Mouse (Mus musculus): ENCODE measurements at regions not wholly inside any gene's neighbourhood (a gene's known extent, or its start where the extent isn't known, plus 50 kb on each side); places are given as distances from the start of the nearest gene placed in this dataset.

GRCm38 (mm10) chr14:100937358-100937887 lies 262.7 kb downstream of the Prr30 start:
- TF ChIP-seq RCOR1 (IDR thresholded peaks at IDR 0.05; ENCODE audit: low read depth, low read length) (no peak), MAFK (IDR thresholded peaks at IDR 0.05; ENCODE audit: borderline replicate concordance, low read depth, low read length) (no peak), E2F4 (IDR thresholded peaks at IDR 0.05; ENCODE audit: borderline replicate concordance, low read depth, low read length) (no peak), ZMIZ1 (IDR thresholded peaks at IDR 0.05; ENCODE audit: low read depth, low read length) (no peak), ETS1 (IDR thresholded peaks at IDR 0.05; ENCODE audit: low read depth, low read length) (no peak), CHD1 (IDR thresholded peaks at IDR 0.05; ENCODE audit: low read depth, low read length) (no peak), TCF12 (IDR thresholded peaks at IDR 0.05; ENCODE audit: low read depth, low read length) (no peak), TAL1 (IDR thresholded peaks at IDR 0.05; ENCODE audit: low read length) (no peak), NRF1 (IDR thresholded peaks at IDR 0.05; ENCODE audit: insufficient read depth, low read depth, low read length, poor library complexity, severe bottlenecking) (no peak), NELFE (IDR thresholded peaks at IDR 0.05; ENCODE audit: low read depth, low read length) (no peak), TBP (IDR thresholded peaks at IDR 0.05; ENCODE audit: low read depth, low read length) (no peak)
- no peak overlapping the region for H3K27ac ChIP-seq (ENCODE audit: control insufficient read depth, low read depth, low read length)
- no peaks in the 10 kb centered on the region for H3K9me3 ChIP-seq (replicated peaks; ENCODE audit: insufficient read depth, low read length)
- no peaks in the 10 kb centered on the region for H3K4me1 ChIP-seq (ENCODE audit: control insufficient read depth in 1 of 2, insufficient read depth in 2 of 2, low read length in 2 of 2)
- no peak overlapping the region for H3K4me3 ChIP-seq (ENCODE audit: control insufficient read depth in 1 of 2, insufficient read depth in 1 of 2, low read depth in 2 of 2, low read length in 2 of 2)
- no peaks in the 10 kb centered on the region for H3K27me3 ChIP-seq (ENCODE audit: control insufficient read depth in 1 of 2, insufficient read depth in 2 of 2, low read length in 2 of 2)
- DNase-seq (ENCODE audit: low read depth, low spot score) = no peak
- no peak overlapping the region for H3K9ac ChIP-seq (ENCODE audit: control insufficient read depth, low read depth, low read length, poor library complexity, severe bottlenecking)
- H3K36me3 ChIP-seq (ENCODE audit: control insufficient read depth in 1 of 2, insufficient read depth in 2 of 2, low read length in 2 of 2) = no peaks in the 10 kb centered on the region
- H3K79me2 ChIP-seq (ENCODE audit: control insufficient read depth, insufficient read depth, low read length, poor library complexity) = no peaks in the 10 kb centered on the region

GRCm38 (mm10) chr14:100934554-100934953 lies 265.6 kb downstream of the Prr30 start:
- no peak for DNase-seq (ENCODE audit: low read depth, low spot score)
- Histone ChIP-seq H3K9me3 (replicated peaks; ENCODE audit: insufficient read depth, low read length) (no peaks in the 10 kb centered on the region), H3K27ac (ENCODE audit: control insufficient read depth, low read depth, low read length) (no peak overlapping the region), H3K36me3 (ENCODE audit: control insufficient read depth in 1 of 2, insufficient read depth in 2 of 2, low read length in 2 of 2) (no peaks in the 10 kb centered on the region), H3K79me2 (ENCODE audit: control insufficient read depth, insufficient read depth, low read length, poor library complexity) (no peaks in the 10 kb centered on the region), H3K4me3 (ENCODE audit: control insufficient read depth in 1 of 2, insufficient read depth in 1 of 2, low read depth in 2 of 2, low read length in 2 of 2) (no peak overlapping the region), H3K4me1 (ENCODE audit: control insufficient read depth in 1 of 2, insufficient read depth in 2 of 2, low read length in 2 of 2) (no peaks in the 10 kb centered on the region), H3K9ac (ENCODE audit: control insufficient read depth, low read depth, low read length, poor library complexity, severe bottlenecking) (no peak overlapping the region), H3K27me3 (ENCODE audit: control insufficient read depth in 1 of 2, insufficient read depth in 2 of 2, low read length in 2 of 2) (no peaks in the 10 kb centered on the region)
- TF ChIP-seq ZC3H11A (IDR thresholded peaks at IDR 0.05; ENCODE audit: low read depth, low read length) = no peak
- no peak for TF ChIP-seq RCOR1 (IDR thresholded peaks at IDR 0.05; ENCODE audit: low read depth, low read length)
- TF ChIP-seq E2F4 (IDR thresholded peaks at IDR 0.05; ENCODE audit: borderline replicate concordance, low read depth, low read length) = no peak
- TF ChIP-seq USF1 (IDR thresholded peaks at IDR 0.05; ENCODE audit: low read depth, low read length) = no peak
- TF ChIP-seq JUND (IDR thresholded peaks at IDR 0.05; ENCODE audit: low read depth, low read length) = no peak
- no peak for TF ChIP-seq MYB (IDR thresholded peaks at IDR 0.05; ENCODE audit: low read depth, low read length)
- no peak for TF ChIP-seq RAD21 (IDR thresholded peaks at IDR 0.05; ENCODE audit: low read depth, low read length)
- no peak for TF ChIP-seq UBTF (IDR thresholded peaks at IDR 0.05; ENCODE audit: borderline replicate concordance, insufficient read depth, low read depth, low read length)
- TF ChIP-seq MAZ (IDR thresholded peaks at IDR 0.05; ENCODE audit: low read depth, low read length) = no peak
- TF ChIP-seq POLR2AphosphoS2 (IDR thresholded peaks at IDR 0.05; ENCODE audit: low read length) = no peak
- no peak for TF ChIP-seq MAFK (IDR thresholded peaks at IDR 0.05; ENCODE audit: borderline replicate concordance, low read depth, low read length)
